ENCODE assay signal across 9 mouse cellular contexts in genomic region chr1:33721020-33721419, GRCm38 (mm10). TPM values are rescaled to one million over a fixed set of nuclear protein-coding genes. Genes with fewer than 3 reads are reported as not detected.
DNase-seq lines count a peak whose midpoint lies in the region; ATAC-seq and TF ChIP-seq lines count a peak whose summit lies in the region.
"Had no signal": no experiment of that assay in that cellular context is flagged by ENCODE, and none has a peak within 500 bp of the region (broad histone marks: within the 10 kb centered on the region; RNA-seq: fewer than 3 reads in every experiment).

No protein-coding gene starts in this region.

- no peak for ATAC-seq in embryonic facial prominence, embryonic 11.5 days (replicated peaks; ENCODE audit: insufficient number of reproducible peaks, low FRiP score, low TSS enrichment, low read depth)
- no peak for ATAC-seq in intestine, embryonic 14.5 days (replicated peaks; ENCODE audit: low FRiP score, low TSS enrichment, low read depth)
- no peak for ATAC-seq in neural tube, embryonic 12.5 days (ENCODE audit: low FRiP score, low read depth)
- no peak for ATAC-seq in megakaryocyte progenitor cell, adult 5-6 weeks (replicated peaks; ENCODE audit: poor library complexity)

- no peak overlapping the region for H3K27ac ChIP-seq in layer of hippocampus, adult 2 months
- H3K27ac ChIP-seq in embryonic facial prominence, embryonic 11.5 days (replicated peaks; ENCODE audit: low read depth, low read length) = no peak overlapping the region
- H3K27ac ChIP-seq in intestine, embryonic 14.5 days (ENCODE audit: low read depth) = no peak overlapping the region
- no peak overlapping the region for H3K27ac ChIP-seq in neural tube, embryonic 12.5 days

- H3K4me1 ChIP-seq in embryonic facial prominence, embryonic 11.5 days (ENCODE audit: control insufficient read depth, insufficient read depth, low read length) = no peaks in the 10 kb centered on the region
- H3K4me1 ChIP-seq in intestine, embryonic 14.5 days (replicated peaks; ENCODE audit: control insufficient read depth, insufficient read depth, low read length) = peaks cover 7% of the 10 kb centered on the region
- H3K4me1 ChIP-seq in neural tube, embryonic 12.5 days = peaks cover 5% of the 10 kb centered on the region

- WGBS in embryonic facial prominence, embryonic 11.5 days = 77% methylated on average over 7 of the region's 7 CpGs
- WGBS in intestine, embryonic 14.5 days = 88% methylated on average over 7 of the region's 7 CpGs
- 83% methylated on average over 7 of the region's 7 CpGs for WGBS in neural tube, embryonic 12.5 days

- no peaks in the 10 kb centered on the region for H3K27me3 ChIP-seq in embryonic facial prominence, embryonic 11.5 days (ENCODE audit: control insufficient read depth, insufficient read depth, low read length)
- no peaks in the 10 kb centered on the region for H3K27me3 ChIP-seq in intestine, embryonic 14.5 days (replicated peaks; ENCODE audit: control insufficient read depth, insufficient read depth, low read length)
- H3K27me3 ChIP-seq in neural tube, embryonic 12.5 days (replicated peaks) = no peaks in the 10 kb centered on the region
- H3K27me3 ChIP-seq: Patski had no signal

- no peaks in the 10 kb centered on the region for H3K9me3 ChIP-seq in embryonic facial prominence, embryonic 11.5 days (replicated peaks; ENCODE audit: control insufficient read depth, low read length)
- H3K9me3 ChIP-seq in intestine, embryonic 14.5 days (ENCODE audit: control insufficient read depth, low read length) = no peaks in the 10 kb centered on the region
- H3K9me3 ChIP-seq in neural tube, embryonic 12.5 days = no peaks in the 10 kb centered on the region

- H3K36me3 ChIP-seq in embryonic facial prominence, embryonic 11.5 days (replicated peaks; ENCODE audit: control insufficient read depth, insufficient read depth, low read depth, low read length) = peaks cover 4% of the 10 kb centered on the region; the same call in 1 of the 2 replicates
- H3K36me3 ChIP-seq in intestine, embryonic 14.5 days (ENCODE audit: control insufficient read depth, insufficient read depth, low read length) = peaks cover 38% of the 10 kb centered on the region
- H3K36me3 ChIP-seq in neural tube, embryonic 12.5 days = peaks cover 30% of the 10 kb centered on the region

- TF ChIP-seq CTCF in layer of hippocampus, adult 2 months (conservative IDR thresholded peaks at IDR 0.05) = no peak

- H3K4me2 ChIP-seq in embryonic facial prominence, embryonic 11.5 days (ENCODE audit: low read depth, low read length) = 0 out of 2 replicates have a peak overlapping the region, but pooled peaks have one; percentile 19
- H3K4me2 ChIP-seq in intestine, embryonic 14.5 days (ENCODE audit: low read length) = peak overlapping the region; percentile 68
- peak overlapping the region; percentile 65 for H3K4me2 ChIP-seq in neural tube, embryonic 12.5 days (replicated peaks)

- H3K9ac ChIP-seq in embryonic facial prominence, embryonic 11.5 days (replicated peaks; ENCODE audit: low read length) = no peak overlapping the region
- no peak overlapping the region for H3K9ac ChIP-seq in intestine, embryonic 14.5 days (ENCODE audit: low read length)
- H3K9ac ChIP-seq in neural tube, embryonic 12.5 days = no peak overlapping the region

- DNase-seq in layer of hippocampus, adult 2 months (ENCODE audit: low spot score in 2 of 2) = no peak
- DNase-seq in layer of hippocampus, adult 9-10 months (ENCODE audit: low spot score) = no peak
- DNase-seq in embryonic facial prominence, embryonic 11.5 days (ENCODE audit: low spot score) = no peak
- DNase-seq in intestine, embryonic 14.5 days (ENCODE audit: low spot score) = no peak
- no peak for DNase-seq in adrenal gland, adult (ENCODE audit: inconsistent age in 2 of 2, low spot score in 1 of 2)
- DNase-seq in layer of hippocampus, adult 11-12 months (ENCODE audit: low spot score) = no peak

- H3K4me3 ChIP-seq in layer of hippocampus, adult 2 months = peak overlapping the region; percentile 82
- no peak overlapping the region for H3K4me3 ChIP-seq in embryonic facial prominence, embryonic 11.5 days (ENCODE audit: low read depth, low read length)
- H3K4me3 ChIP-seq in intestine, embryonic 14.5 days (ENCODE audit: low read depth, low read length) = peak overlapping the region; percentile 68; the same call in 1 of the 2 replicates
- no peak overlapping the region for H3K4me3 ChIP-seq in neural tube, embryonic 12.5 days

RNA-seq across cellular contexts. Expression of gene Rab23, which starts 1.3 kb away (rescaled TPM):
- total RNA-seq in layer of hippocampus, adult 2 months (2021) = 10 to 100 TPM; 22.6 to 28.4 TPM
- polyA plus RNA-seq in embryonic facial prominence, embryonic 11.5 days (2014; fragmentation: Nextera tagmentation; extraction: Ambion mirVana) = 28.8 and 33.0 TPM in 2 replicates
- polyA plus RNA-seq in intestine, embryonic 14.5 days (2014; fragmentation: Nextera tagmentation; extraction: Ambion mirVana) = 21.7 and 23.2 TPM in 2 replicates
- polyA plus RNA-seq in neural tube, embryonic 12.5 days (2016; fragmentation: Nextera tagmentation; extraction: Ambion mirVana) = 29.1 and 29.7 TPM in 2 replicates
- total RNA-seq in megakaryocyte progenitor cell, adult 5-6 weeks (2015) = 3.3 and 7.1 TPM in 2 replicates
- 1.1 and 3.0 TPM in 2 replicates for total RNA-seq in megakaryocyte progenitor cell, adult 5-6 weeks (2017)

RNA-seq across cellular contexts. Expression of gene Bag2, which starts 36.6 kb away (rescaled TPM):
- 10 to 100 TPM in 1 of 2 experiments, 1 to 10 TPM in 1; 9.8 to 10.1 TPM for total RNA-seq in layer of hippocampus, adult 2 months (2021)
- 46.7 and 49.6 TPM in 2 replicates for polyA plus RNA-seq in embryonic facial prominence, embryonic 11.5 days (2014; fragmentation: Nextera tagmentation; extraction: Ambion mirVana)
- 71.9 and 73.1 TPM in 2 replicates for polyA plus RNA-seq in intestine, embryonic 14.5 days (2014; fragmentation: Nextera tagmentation; extraction: Ambion mirVana)
- 20.2 and 20.8 TPM in 2 replicates for polyA plus RNA-seq in neural tube, embryonic 12.5 days (2016; fragmentation: Nextera tagmentation; extraction: Ambion mirVana)
- 26.9 and 37.3 TPM in 2 replicates for total RNA-seq in megakaryocyte progenitor cell, adult 5-6 weeks (2015)
- 26.0 and 26.3 TPM in 2 replicates for total RNA-seq in megakaryocyte progenitor cell, adult 5-6 weeks (2017)

RNA-seq across cellular contexts. Expression of gene Prim2, which starts 51.4 kb away (rescaled TPM):
- 1 to 10 TPM; 5.5 to 5.8 TPM for total RNA-seq in layer of hippocampus, adult 2 months (2021)
- polyA plus RNA-seq in embryonic facial prominence, embryonic 11.5 days (2014; fragmentation: Nextera tagmentation; extraction: Ambion mirVana) = 54.6 and 56.3 TPM in 2 replicates
- 35.2 and 42.2 TPM in 2 replicates for polyA plus RNA-seq in intestine, embryonic 14.5 days (2014; fragmentation: Nextera tagmentation; extraction: Ambion mirVana)
- polyA plus RNA-seq in neural tube, embryonic 12.5 days (2016; fragmentation: Nextera tagmentation; extraction: Ambion mirVana) = 30.5 and 32.2 TPM in 2 replicates
- 76.3 and 79.8 TPM in 2 replicates for total RNA-seq in megakaryocyte progenitor cell, adult 5-6 weeks (2015)
- total RNA-seq in megakaryocyte progenitor cell, adult 5-6 weeks (2017) = 88.4 and 90.3 TPM in 2 replicates

Comparison
In these comparisons a context has a peak if more than half of its experiments do, and no peak if none do; other contexts are left out.
1. H3K4me3 ChIP-seq: peak in layer of hippocampus, adult 2 months (single experiment) and intestine, embryonic 14.5 days (single experiment); none in embryonic facial prominence, embryonic 11.5 days (single experiment) and neural tube, embryonic 12.5 days (single experiment).
2. Peak in every context shown above with its lines, with median percentiles within 50 percentile points of each other: H3K4me2 ChIP-seq.